Mouse (Mus musculus) stomach, postnatal 0 days (tissue): ENCODE results near the gene Eif2ak3.

Source experiments
- CTCF ChIP-seq: IDR thresholded peaks from 2 replicates; pipeline ENCODE4 v1.5.1; 2016; ENCODE audit warnings: antibody characterized with exemption, low read depth, mild to moderate bottlenecking, moderate library complexity
- EP300 ChIP-seq: optimal IDR thresholded peaks from 2 replicates; pipeline ENCODE3; 2016; ENCODE audit warnings: antibody characterized with exemption

GRCm38 (mm10) chr6:70931801-70932200, 87.5 kb downstream of the Eif2ak3 start:
- no peak for TF ChIP-seq CTCF
- TF ChIP-seq EP300, result no peak
